Mouse (Mus musculus) megakaryocyte, embryonic 14.5 days (primary cell): ENCODE results near the gene Cyp2j7. TPM values are rescaled to one million over a fixed set of nuclear protein-coding genes. Genes with fewer than 3 reads are reported as not detected.
"Not testable (repeated sequence)": the region's sequence is repeated elsewhere in the genome, so short reads cannot be mapped to it uniquely, and the experiment has no call there.

Experiments
- H3K27me3 ChIP-seq: replicated peaks from 2 replicates; pipeline ENCODE3; 2012; ENCODE audit warnings: inconsistent platforms
- H3K36me3 ChIP-seq: replicated peaks from 2 replicates; pipeline ENCODE3; 2012; ENCODE audit warnings: low read length, inconsistent platforms, mixed read lengths
- H3K4me1 ChIP-seq: 2 replicates; pipeline ENCODE4 v1.6.1; 2012; ENCODE audit warnings: inconsistent platforms
- H3K4me3 ChIP-seq: replicated peaks from 2 replicates; pipeline ENCODE3; 2012; ENCODE audit warnings: moderate library complexity, mild to moderate bottlenecking, inconsistent platforms
- H3K9me3 ChIP-seq: 2 replicates; pipeline ENCODE4 v1.6.1; 2012; ENCODE audit warnings: inconsistent platforms
- FLI1 ChIP-seq: IDR thresholded peaks from 2 replicates; pipeline ENCODE4 v1.6.1; 2012; ENCODE audit warnings: low read length, inconsistent platforms, mixed read lengths
- GATA1 ChIP-seq: IDR thresholded peaks from 3 replicates; pipeline ENCODE4 v1.6.1; 2012; ENCODE audit warnings: mixed read lengths, low read length, inconsistent platforms, borderline replicate concordance
- polyA plus RNA-seq: library from polyadenylated mRNA; stranded (reverse); fragments of >175 nt; gene quantifications from 2 replicates; pipeline ENCODE4 v1.2.3, GENCODE M21; 2012; ENCODE audit warnings: low replicate concordance; ENCODE audit not compliant: insufficient read depth

The Cyp2j7 gene
- not detected in 2 replicates for polyA plus RNA-seq

- TF ChIP-seq GATA1 (no peak), FLI1 (no peak)
- Histone ChIP-seq H3K4me1 (no peaks in the 10 kb centered on the region), H3K27me3 (no peaks in the 10 kb centered on the region), H3K9me3 (peaks cover 12% of the 10 kb centered on the region), H3K36me3 (no peaks in the 10 kb centered on the region), H3K4me3 (peak within 1 kb of the TSS; percentile 69)
Measured at GRCm38 (mm10) chr4:96236559-96236958, at the start of gene Cyp2j7. Gene Cyp2j7 (minus strand): TSS chr4:96236659.

DNA sequence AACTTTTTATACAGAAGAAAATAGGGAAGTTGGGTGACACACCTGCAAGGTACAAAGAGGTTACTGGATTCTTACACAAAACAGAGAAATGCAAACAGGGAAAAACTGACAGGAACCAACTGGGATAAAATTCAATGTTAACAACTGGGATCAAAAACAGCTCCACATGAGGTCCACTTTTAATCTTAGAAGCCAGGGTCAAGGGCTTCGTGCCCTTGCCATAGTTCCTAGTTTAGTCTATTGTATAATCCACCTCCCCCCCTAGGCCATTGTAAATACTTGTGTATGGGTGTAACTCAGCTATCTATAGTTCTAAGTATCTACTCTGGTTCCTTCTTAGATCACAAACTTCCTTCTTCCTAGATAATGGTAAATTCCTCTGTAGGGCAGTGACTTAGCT, 40.4 kb upstream of the Cyp2j7 start:
- not testable (repeated sequence) for H3K27me3 ChIP-seq, H3K4me1 ChIP-seq, H3K4me3 ChIP-seq, H3K36me3 ChIP-seq
- H3K9me3 ChIP-seq, result peaks cover 11% of the 10 kb centered on the region

DNA sequence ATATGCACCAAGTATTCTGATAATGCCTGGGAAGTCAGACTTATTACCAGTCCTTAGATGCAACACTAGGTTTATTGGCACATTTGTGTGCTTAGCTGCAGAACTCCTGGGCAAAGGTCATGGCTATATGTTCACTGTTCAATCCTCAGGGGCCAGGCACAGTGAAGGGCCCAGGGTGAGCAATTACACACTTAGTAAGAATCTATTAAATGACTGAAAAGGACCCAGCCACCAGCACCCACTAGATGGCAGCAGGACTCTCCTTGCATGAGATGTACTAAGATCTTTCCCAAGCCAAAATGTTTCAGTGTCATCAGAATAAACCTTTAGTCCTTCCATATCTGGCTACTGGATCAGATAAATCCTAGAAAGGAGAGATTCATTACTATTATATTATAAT, 37.4 kb upstream of the Cyp2j7 start:
- Histone ChIP-seq H3K36me3 (no peaks in the 10 kb centered on the region), H3K4me1 (no peaks in the 10 kb centered on the region), H3K4me3 (no peak overlapping the region), H3K9me3 (no peaks in the 10 kb centered on the region), H3K27me3 (no peaks in the 10 kb centered on the region)
- no peak for TF ChIP-seq FLI1
- no peak for TF ChIP-seq GATA1

DNA sequence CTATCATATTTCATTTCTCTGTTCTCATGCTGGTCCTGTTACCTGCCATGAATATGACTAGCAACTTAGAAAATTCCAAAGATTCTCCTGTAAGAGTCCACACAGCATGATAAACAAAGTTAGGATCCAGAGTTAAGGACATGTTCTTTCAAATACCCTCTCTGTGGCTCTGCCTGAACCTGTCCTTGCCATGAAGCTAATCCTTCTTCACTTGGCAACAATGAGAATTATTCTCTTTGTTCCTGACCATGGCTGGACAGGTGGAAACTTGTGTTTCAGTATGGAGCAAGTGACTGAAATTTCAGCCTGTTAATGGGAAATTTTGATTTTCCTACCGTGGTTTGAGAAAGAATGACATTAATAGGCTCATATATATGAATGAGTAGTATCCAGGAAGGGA, 39.8 kb downstream of the Cyp2j7 start:
- H3K4me1 ChIP-seq, result no peaks in the 10 kb centered on the region
- no peak for TF ChIP-seq FLI1
- TF ChIP-seq GATA1, result no peak

GRCm38 (mm10) chr4:96189321-96189720, 47.1 kb downstream of the Cyp2j7 start:
- not testable (repeated sequence) for H3K4me1 ChIP-seq, H3K36me3 ChIP-seq, H3K4me3 ChIP-seq, H3K27me3 ChIP-seq
- peaks cover 12% of the 10 kb centered on the region for H3K9me3 ChIP-seq

More for the DNA sequence above, 39.8 kb downstream of the Cyp2j7 start:
- Histone ChIP-seq H3K9me3 (peaks cover 4% of the 10 kb centered on the region; the same call in 1 of the 2 replicates), H3K4me3 (no peak overlapping the region), H3K36me3 (no peaks in the 10 kb centered on the region), H3K27me3 (no peaks in the 10 kb centered on the region)

DNA sequence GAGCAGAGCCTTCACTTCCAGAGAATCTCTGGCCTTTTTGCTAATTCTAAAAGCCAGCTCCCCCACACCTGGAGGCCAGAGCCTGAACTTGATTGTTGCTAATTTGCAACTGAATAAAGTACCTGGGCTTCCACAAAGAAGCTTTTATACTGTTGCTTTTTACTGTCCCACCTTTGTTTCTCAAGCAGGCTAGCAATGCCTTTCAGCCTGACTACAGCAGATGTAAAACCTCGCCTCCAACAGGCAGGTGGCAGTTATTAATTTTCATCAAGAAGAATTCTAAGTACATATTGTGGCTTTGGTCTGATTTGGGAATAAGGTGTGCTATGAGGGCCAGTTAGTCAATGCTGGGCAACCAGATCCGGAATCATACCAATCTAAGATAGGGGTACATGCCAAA, 47.8 kb downstream of the Cyp2j7 start:
- H3K4me1 ChIP-seq, H3K27me3 ChIP-seq, H3K36me3 ChIP-seq, H3K4me3 ChIP-seq, H3K9me3 ChIP-seq: not testable (repeated sequence)

- not testable (repeated sequence) for H3K9me3 ChIP-seq, H3K27me3 ChIP-seq, H3K4me1 ChIP-seq, H3K36me3 ChIP-seq, H3K4me3 ChIP-seq
Measured at GRCm38 (mm10) chr4:96188146-96188545, 48.3 kb downstream of the Cyp2j7 start.

- not testable (repeated sequence) for H3K4me1 ChIP-seq, H3K36me3 ChIP-seq, H3K9me3 ChIP-seq, H3K27me3 ChIP-seq, H3K4me3 ChIP-seq
Measured at GRCm38 (mm10) chr4:96184716-96185115, 51.7 kb downstream of the Cyp2j7 start.

- Histone ChIP-seq H3K9me3 (peaks cover 4% of the 10 kb centered on the region; the same call in 1 of the 2 replicates), H3K4me1 (no peaks in the 10 kb centered on the region), H3K4me3 (no peak overlapping the region), H3K36me3 (no peaks in the 10 kb centered on the region), H3K27me3 (no peaks in the 10 kb centered on the region)
- TF ChIP-seq FLI1 (no peak), GATA1 (no peak)
Measured at GRCm38 (mm10) chr4:96162839-96163238, 73.6 kb downstream of the Cyp2j7 start.

- Histone ChIP-seq H3K36me3 (no peaks in the 10 kb centered on the region), H3K4me3 (no peak overlapping the region), H3K27me3 (no peaks in the 10 kb centered on the region), H3K4me1 (no peaks in the 10 kb centered on the region), H3K9me3 (peaks cover 4% of the 10 kb centered on the region; the same call in 1 of the 2 replicates)
- TF ChIP-seq FLI1 (no peak), GATA1 (no peak)
Measured at GRCm38 (mm10) chr4:96161575-96161974, 74.9 kb downstream of the Cyp2j7 start.

Other genes with a start within 250 kb of the Cyp2j7 start
- gene Cyp2j13, start 159.1 kb downstream of the Cyp2j7 start, polyA plus RNA-seq, result not detected in 2 replicates
- gene Cyp2j12, start 95.5 kb downstream of the Cyp2j7 start, polyA plus RNA-seq, result not detected in 2 replicates
- gene Cyp2j11, start 112.0 kb upstream of the Cyp2j7 start, polyA plus RNA-seq, result not detected in 2 replicates